ENCODE assay signal across 7 mouse cellular contexts in the genomic region with DNA sequence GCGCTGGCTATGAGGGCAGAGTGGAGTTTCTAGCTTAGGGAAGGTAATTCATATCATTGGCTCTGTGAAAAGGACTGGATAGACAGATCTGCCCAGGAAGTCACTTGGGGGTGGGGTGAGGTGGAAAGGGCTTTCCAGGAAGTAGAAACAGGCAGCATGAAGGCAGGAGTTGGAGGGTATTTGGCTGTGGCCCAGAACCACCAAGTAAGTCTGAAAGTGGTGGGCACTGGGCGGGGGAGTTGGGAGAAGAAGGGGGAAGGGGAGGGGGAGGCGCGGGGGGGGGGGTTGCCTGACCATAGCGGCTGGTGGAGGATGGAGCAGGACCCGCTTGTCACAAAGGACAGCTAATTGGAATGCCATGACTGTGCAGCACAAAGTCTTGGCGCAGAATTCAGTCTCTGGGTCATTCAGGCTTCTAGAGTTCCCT. TPM values are rescaled to one million over a fixed set of nuclear protein-coding genes. Genes with fewer than 3 reads are reported as not detected.
DNase-seq lines count a peak whose midpoint lies in the region; ATAC-seq lines count a peak whose summit lies in the region.

No protein-coding gene starts in this region.

- DNase-seq in B cell, adult 2 months = peak; percentile 8 to 28
- DNase-seq in CD4-positive, CD25-positive, alpha-beta regulatory T cell, adult 2 months (ENCODE audit: low read depth, low spot score) = peak; percentile 43
- peak; percentile 42 for DNase-seq in lung, postnatal 10 days
- no peak for DNase-seq in cerebellum, postnatal 36 days

- 13% methylated on average over 5 of the region's 7 CpGs for WGBS in kidney, embryonic 14.5 days
- 9% methylated on average over 5 of the region's 7 CpGs for WGBS in stomach, embryonic 16.5 days

- no peaks in the 10 kb centered on the region for H3K27me3 ChIP-seq in kidney, embryonic 14.5 days (ENCODE audit: control insufficient read depth, insufficient read depth, low read length)
- H3K27me3 ChIP-seq in stomach, embryonic 16.5 days (ENCODE audit: control insufficient read depth, insufficient read depth, low read length) = no peaks in the 10 kb centered on the region

- H3K36me3 ChIP-seq in kidney, embryonic 14.5 days (ENCODE audit: control insufficient read depth, insufficient read depth, low read length) = peaks cover 9% of the 10 kb centered on the region; the same call in 1 of the 2 replicates
- no peaks in the 10 kb centered on the region for H3K36me3 ChIP-seq in stomach, embryonic 16.5 days (ENCODE audit: control insufficient read depth, insufficient read depth, low read length)

- peak overlapping the region; percentile 69; the same call in 1 of the 2 replicates for H3K27ac ChIP-seq in kidney, embryonic 14.5 days (ENCODE audit: low read depth, low read length)
- H3K27ac ChIP-seq in stomach, embryonic 16.5 days (ENCODE audit: low read length) = peak overlapping the region; percentile 64; the same call in 1 of the 2 replicates

- H3K9me3 ChIP-seq in kidney, embryonic 14.5 days (ENCODE audit: control insufficient read depth, low read length) = no peaks in the 10 kb centered on the region
- no peaks in the 10 kb centered on the region; the same call in 1 of the 2 replicates for H3K9me3 ChIP-seq in stomach, embryonic 16.5 days (replicated peaks; ENCODE audit: control insufficient read depth, low read length)

- peaks cover 8% of the 10 kb centered on the region; the same call in 1 of the 2 replicates for H3K4me1 ChIP-seq in kidney, embryonic 14.5 days (ENCODE audit: control insufficient read depth, insufficient read depth, low read length)
- H3K4me1 ChIP-seq in stomach, embryonic 16.5 days (ENCODE audit: control insufficient read depth, insufficient read depth, low read length) = peaks cover 5% of the 10 kb centered on the region

- H3K4me3 ChIP-seq in kidney, embryonic 14.5 days (ENCODE audit: low read length) = peak overlapping the region; percentile 66
- peak overlapping the region; percentile 69 for H3K4me3 ChIP-seq in stomach, embryonic 16.5 days (replicated peaks; ENCODE audit: low read length)

- peak overlapping the region; percentile 60 for H3K4me2 ChIP-seq in kidney, embryonic 14.5 days (replicated peaks; ENCODE audit: low read depth, low read length)
- peak overlapping the region; percentile 61 for H3K4me2 ChIP-seq in stomach, embryonic 16.5 days (ENCODE audit: low read depth, low read length)

- H3K9ac ChIP-seq in kidney, embryonic 14.5 days (ENCODE audit: low read depth, low read length) = peak overlapping the region; percentile 78
- H3K9ac ChIP-seq in stomach, embryonic 16.5 days (ENCODE audit: low read length) = peak overlapping the region; percentile 77

- ATAC-seq in erythroid progenitor cell, adult 5-6 weeks (replicated peaks; ENCODE audit: low FRiP score, poor library complexity, severe bottlenecking) = peak; percentile 52
- peak; percentile 50 for ATAC-seq in kidney, embryonic 14.5 days (ENCODE audit: low FRiP score, low TSS enrichment)
- ATAC-seq in stomach, embryonic 16.5 days (ENCODE audit: insufficient read depth, low FRiP score) = peak; percentile 51; the same call in 1 of the 2 replicates

RNA-seq across cellular contexts. Expression of a gene that starts 0.5 kb away (rescaled TPM):
- total RNA-seq in erythroid progenitor cell, adult 5-6 weeks (2015; ENCODE audit: low replicate concordance) = 40.7 and 42.2 TPM in 2 replicates
- 56.8 and 76.1 TPM in 2 replicates for total RNA-seq in erythroid progenitor cell, adult 5-6 weeks (2017; ENCODE audit: low replicate concordance)
- 12.0 and 14.6 TPM in 2 replicates for polyA plus RNA-seq in kidney, embryonic 14.5 days (2014; fragmentation: Nextera tagmentation; extraction: Ambion mirVana)
- 10.7 and 13.1 TPM in 2 replicates for polyA plus RNA-seq in stomach, embryonic 16.5 days (2015; fragmentation: Nextera tagmentation; extraction: Ambion mirVana)

RNA-seq across cellular contexts. Expression of a gene that starts 24.9 kb away (rescaled TPM):
- total RNA-seq in erythroid progenitor cell, adult 5-6 weeks (2015; ENCODE audit: low replicate concordance) = not detected in 2 replicates
- 0.64 TPM in 1 of 2 replicates, not detected in the other for total RNA-seq in erythroid progenitor cell, adult 5-6 weeks (2017; ENCODE audit: low replicate concordance)
- polyA plus RNA-seq in kidney, embryonic 14.5 days (2014; fragmentation: Nextera tagmentation; extraction: Ambion mirVana) = 0.19 and 0.20 TPM in 2 replicates
- 0.21 TPM in 2 replicates for polyA plus RNA-seq in stomach, embryonic 16.5 days (2015; fragmentation: Nextera tagmentation; extraction: Ambion mirVana)

RNA-seq across cellular contexts. Expression of a gene that starts 34.4 kb away (rescaled TPM):
- 2.9 TPM in 1 of 2 replicates, not detected in the other for total RNA-seq in erythroid progenitor cell, adult 5-6 weeks (2015; ENCODE audit: low replicate concordance)
- 3.6 and 21.6 TPM in 2 replicates for total RNA-seq in erythroid progenitor cell, adult 5-6 weeks (2017; ENCODE audit: low replicate concordance)
- 108 and 133 TPM in 2 replicates for polyA plus RNA-seq in kidney, embryonic 14.5 days (2014; fragmentation: Nextera tagmentation; extraction: Ambion mirVana)
- polyA plus RNA-seq in stomach, embryonic 16.5 days (2015; fragmentation: Nextera tagmentation; extraction: Ambion mirVana) = 99.8 and 113 TPM in 2 replicates

RNA-seq across cellular contexts. Expression of a gene that starts 46.5 kb away (rescaled TPM):
- 13.0 and 21.6 TPM in 2 replicates for total RNA-seq in erythroid progenitor cell, adult 5-6 weeks (2015; ENCODE audit: low replicate concordance)
- 7.7 and 11.2 TPM in 2 replicates for total RNA-seq in erythroid progenitor cell, adult 5-6 weeks (2017; ENCODE audit: low replicate concordance)
- 33.7 and 43.4 TPM in 2 replicates for polyA plus RNA-seq in kidney, embryonic 14.5 days (2014; fragmentation: Nextera tagmentation; extraction: Ambion mirVana)
- polyA plus RNA-seq in stomach, embryonic 16.5 days (2015; fragmentation: Nextera tagmentation; extraction: Ambion mirVana) = 38.3 and 43.6 TPM in 2 replicates

RNA-seq across cellular contexts. Expression of a gene that starts 46.7 kb away (rescaled TPM):
- 6.5 and 8.4 TPM in 2 replicates for total RNA-seq in erythroid progenitor cell, adult 5-6 weeks (2015; ENCODE audit: low replicate concordance)
- total RNA-seq in erythroid progenitor cell, adult 5-6 weeks (2017; ENCODE audit: low replicate concordance) = 3.3 and 5.4 TPM in 2 replicates
- polyA plus RNA-seq in kidney, embryonic 14.5 days (2014; fragmentation: Nextera tagmentation; extraction: Ambion mirVana) = 7.1 and 9.3 TPM in 2 replicates
- 12.0 and 14.0 TPM in 2 replicates for polyA plus RNA-seq in stomach, embryonic 16.5 days (2015; fragmentation: Nextera tagmentation; extraction: Ambion mirVana)

Comparison
In these comparisons a context has a peak if more than half of its experiments do, and no peak if none do; other contexts are left out.
1. DNase-seq: peak in B cell, adult 2 months (2 of 2), CD4-positive, CD25-positive, alpha-beta regulatory T cell, adult 2 months (single experiment) and lung, postnatal 10 days (single experiment); none in cerebellum, postnatal 36 days (0 of 2).
2. Peak in every context shown above with its lines, with median percentiles within 50 percentile points of each other: ATAC-seq.